Mouse (Mus musculus): ENCODE measurements at regions not wholly inside any gene's neighbourhood (a gene's known extent, or its start where the extent isn't known, plus 50 kb on each side); places are given as distances from the start of the nearest gene placed in this dataset.

DNA sequence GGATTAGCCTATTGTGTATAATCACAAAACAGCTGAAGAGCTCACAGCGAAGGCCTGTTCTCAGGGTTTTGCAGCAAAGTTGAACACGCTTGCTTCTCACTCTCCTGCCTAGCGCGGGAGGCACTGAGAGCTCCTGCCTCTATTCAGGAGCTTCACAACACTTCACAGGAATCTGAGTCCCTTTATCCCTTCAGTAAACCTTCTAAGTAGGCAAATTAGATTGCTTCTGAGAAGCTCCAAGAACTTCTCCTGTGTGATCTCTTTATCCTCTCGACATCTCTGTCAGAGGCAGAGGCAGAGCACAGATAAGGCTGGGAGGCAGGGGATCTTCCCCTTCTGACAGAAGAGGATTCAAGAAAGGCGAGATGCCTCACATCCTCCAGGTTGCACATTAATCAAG lies 488.7 kb upstream of the Adamts16 start:
- TF ChIP-seq CTCF (conservative IDR thresholded peaks at IDR 0.05; ENCODE audit: insufficient read depth, insufficient read length, low read depth, low read length): no peak
- no peak for TF ChIP-seq POLR2A (IDR thresholded peaks at IDR 0.05; ENCODE audit: low read depth, low read length)
